Mouse (Mus musculus) forelimb bud, embryonic 11.5 days (tissue): Measurements from ENCODE around the gene Resp18.

Source experiments
- DNase-seq: peaks from one replicate; pipeline ENCODE4 v3.0.0-alpha.2; 2012; ENCODE audit warnings: low read depth, low spot score

Gene Resp18

DNA sequence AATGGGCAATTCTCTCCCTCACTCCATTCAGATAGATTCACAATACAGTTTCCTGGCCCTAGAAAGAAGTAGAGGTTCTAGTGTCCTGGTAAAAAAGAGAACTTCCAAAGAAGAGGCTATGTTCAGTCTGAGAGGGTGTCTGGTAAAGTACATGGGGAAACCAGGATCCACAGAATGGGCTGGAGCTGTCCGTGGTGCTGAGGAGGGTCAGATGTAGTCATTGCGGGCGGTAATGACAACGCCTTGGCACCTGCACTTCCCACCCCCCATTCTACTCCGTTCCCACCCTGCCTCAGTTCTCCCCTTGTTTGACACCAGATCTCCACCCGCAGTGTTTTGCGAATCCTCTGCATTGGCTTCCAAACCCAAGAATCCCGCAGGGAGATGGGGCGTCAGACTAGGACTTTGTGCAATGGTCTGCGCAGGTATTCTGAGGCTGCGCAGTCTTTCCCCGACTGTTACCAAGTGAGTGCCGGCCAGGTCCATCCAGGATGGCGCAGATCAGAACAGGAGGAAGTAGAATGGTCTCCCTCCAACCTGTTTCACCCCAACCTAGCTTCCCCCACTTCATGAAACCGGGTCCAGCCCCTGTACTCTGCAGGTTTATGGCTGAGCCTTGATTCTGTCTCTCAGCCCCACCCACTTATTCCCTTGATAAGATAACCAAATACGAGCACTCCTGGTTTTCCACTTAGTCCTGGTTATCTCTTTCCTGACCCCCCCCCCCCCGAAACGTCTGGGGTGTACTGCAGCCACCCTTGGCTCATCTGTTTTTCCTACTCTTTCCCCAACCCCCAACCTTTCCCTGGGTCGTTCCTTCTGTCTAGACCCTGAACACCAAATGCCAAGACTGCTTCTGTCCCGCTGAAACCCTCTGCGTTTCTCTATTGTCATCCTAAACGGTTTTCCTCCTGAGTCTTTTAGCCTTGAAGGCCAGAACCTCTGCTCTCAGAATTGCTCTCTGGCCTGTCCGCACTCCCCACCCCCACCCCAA, 723 bp downstream of the Resp18 start:
- DNase-seq = peak; percentile 72

DNA sequence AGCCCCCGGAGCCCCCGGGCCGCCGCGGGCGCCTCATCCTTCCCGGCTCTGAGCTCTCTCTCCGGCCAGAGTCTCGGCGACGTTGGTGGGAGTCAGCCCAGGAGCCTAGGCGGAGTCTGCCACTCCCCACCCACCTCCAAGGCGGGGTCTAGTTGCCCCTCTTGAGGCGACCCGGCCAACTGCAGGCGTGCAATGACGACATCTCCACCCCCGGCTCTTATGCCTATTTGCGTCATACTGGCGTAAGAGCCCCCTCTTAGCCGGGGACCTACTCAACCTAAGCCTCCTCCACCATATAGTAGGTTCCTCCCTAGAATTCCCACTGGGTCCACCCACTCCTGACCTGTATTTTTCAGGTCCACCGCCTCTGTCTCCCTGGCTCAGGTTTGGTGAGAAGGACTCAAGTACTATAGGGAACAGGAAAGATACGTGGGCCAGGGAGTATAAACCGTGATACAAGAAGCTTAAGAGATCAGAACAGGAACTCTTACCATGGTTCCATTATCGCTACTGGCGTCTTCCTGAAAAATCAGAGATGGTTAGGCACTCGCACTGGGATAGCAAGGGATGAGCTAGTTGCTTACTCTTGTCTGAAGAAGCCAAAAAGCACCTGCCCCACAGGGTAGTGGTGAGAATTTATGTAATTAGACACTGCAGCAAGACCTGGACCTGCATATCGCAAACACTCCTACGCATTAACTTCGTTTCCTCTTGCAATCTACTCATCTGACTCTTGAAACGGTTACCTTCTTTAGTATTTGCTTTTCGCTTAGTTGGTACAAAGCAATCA, 13.9 kb downstream of the Resp18 start, which contains the start of gene Ptprn:
Ptprn (minus strand) TSS at position 412 of the 790 bp plus-strand sequence.
- no peak for DNase-seq

DNA sequence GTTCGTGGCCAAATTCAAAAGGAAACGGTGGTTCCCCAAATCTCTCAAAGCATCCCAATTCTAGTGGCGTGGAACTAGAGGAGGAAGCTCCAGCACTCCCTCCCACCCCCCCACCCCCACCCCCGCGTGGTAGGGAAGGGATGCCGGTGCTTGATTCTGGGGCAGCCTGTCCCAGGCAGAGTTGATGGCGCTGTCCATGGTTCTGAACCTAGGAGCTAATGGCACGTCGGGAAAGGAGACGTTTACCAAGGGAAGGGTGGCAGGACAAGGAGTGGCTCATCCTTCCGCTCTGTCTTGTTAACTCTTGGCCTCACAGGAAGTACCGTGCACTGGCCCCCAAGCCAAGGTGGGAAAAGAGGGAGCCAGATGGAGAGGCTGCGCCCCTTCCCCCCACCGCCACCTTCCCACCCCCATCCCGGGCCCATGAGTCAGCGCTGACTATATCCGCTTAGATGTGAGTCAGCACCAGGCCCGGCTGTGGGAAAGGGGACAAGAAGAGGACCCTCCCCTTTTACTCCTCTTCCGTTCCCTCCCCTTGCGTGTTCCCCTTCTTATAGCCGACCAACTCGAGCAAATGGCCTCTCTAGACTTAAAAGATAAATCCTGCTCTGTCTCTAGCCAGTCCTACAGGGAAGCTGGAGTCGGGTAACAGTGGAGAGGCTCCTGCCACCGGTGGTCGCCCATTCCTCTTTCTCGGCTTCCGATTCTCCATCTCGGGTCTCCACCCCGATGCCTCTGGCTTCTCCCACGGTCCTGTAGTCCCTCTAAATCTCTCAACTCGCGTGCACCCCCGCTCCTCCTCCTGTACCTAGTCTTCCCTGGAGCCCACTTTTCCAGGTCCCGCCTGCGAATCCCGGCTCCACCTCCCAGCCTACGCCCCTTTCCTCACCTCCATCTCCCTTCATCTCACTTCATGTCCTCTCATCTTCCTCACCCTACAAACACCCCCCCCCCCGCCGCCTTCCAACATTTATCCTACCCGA, 15.0 kb downstream of the Resp18 start:
- peak; percentile 87 for DNase-seq

DNA sequence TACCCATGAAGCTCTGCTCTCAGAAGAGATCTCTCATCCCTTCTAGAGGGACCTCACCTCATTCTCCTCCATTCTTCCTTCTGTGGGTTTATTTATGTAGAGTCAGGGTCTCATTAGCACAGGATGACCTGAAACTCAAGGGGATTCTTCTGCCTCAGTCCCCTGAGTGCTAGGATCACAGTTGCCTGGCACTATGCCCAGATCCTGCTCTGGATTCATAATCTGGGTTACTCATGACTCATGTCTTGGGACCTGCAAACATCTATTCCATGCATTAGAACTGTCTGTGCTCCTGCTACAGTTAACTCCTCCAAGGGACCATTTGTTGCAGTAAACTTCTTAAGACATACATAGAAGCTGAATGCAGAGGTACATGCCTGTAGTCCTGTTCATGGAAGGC, 16.9 kb downstream of the Resp18 start:
- no peak for DNase-seq

DNA sequence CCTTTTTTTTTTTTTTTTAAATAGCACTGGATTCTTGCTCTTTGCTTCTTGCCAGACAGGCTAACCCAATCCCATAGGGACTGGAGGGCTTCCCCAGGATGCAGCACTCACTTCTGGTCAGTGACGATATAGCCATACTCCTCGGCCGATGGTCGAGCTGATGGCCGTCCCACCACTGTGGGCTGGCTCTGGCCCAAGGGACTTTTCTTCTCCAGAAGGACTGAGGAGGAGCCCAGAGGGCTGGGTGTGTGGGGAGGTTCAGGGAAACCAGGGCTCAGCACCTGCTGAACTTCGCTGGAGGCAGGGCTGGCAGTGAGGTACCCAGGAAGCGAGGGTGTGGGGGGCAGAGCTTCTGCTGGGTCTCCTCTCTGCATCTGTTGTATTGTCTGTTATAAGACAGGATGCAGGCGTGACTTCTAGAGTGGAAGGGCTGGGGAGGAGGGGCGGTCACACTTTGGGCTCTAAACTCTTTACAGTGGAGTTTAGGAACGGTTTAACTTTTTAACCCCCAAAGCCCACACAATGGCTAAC, 22.6 kb downstream of the Resp18 start:
- no peak for DNase-seq

DNA sequence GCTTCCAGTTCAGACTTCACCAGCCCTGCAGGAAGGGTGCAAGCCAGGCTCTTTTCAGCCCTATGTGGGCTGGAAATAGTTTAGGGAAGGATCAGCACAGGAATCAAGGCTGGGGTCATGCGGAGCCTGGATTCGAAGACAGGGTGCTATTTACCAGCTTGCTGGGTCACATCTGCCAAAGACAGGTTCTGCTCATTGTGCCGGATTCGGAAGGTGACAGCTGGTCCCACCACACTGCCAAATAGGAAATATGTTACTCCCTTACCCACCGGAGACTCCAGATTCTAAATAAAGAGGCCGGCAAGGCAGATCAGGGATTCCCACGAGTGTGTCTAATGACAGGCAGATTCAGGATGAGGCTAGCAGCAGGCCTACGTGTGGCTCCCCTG, 23.6 kb downstream of the Resp18 start:
- no peak for DNase-seq

DNA sequence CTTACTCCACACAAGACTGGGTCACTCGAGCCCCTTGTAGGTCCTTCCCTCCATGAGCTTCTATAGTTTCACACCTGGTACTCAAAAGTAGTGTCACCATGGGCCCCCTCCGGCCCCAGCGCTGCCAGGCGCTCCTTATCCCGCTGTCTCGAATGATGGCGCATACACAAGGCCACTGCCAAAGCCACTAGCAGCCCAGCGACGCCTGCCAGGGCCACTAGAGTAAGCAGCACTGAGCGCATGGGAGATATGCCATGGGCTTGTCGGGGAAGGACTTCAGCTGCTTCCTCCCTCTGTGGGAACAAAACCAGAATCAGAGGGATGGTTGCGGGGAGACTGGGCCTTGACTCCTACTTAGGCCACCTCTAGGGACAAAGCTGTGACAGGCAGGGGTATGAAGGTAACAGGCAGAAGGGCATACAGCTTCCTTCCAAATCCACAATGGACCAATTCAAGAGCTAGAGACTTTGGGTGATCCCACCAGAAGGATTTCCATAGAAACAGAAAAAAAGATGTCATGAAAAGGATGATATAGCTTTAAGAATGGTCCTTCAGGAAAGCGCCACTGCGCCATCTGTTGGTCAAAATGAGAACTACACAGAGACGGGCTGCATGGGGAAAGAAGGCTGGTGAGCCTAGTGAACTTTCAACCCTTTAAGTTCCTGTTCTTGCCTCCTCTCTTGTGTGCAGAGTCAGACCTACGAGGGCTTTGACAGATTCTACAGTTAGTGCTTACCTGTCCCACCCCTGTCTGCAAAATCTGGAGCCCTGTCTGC, 24.2 kb downstream of the Resp18 start:
- DNase-seq = peak; percentile 80

DNA sequence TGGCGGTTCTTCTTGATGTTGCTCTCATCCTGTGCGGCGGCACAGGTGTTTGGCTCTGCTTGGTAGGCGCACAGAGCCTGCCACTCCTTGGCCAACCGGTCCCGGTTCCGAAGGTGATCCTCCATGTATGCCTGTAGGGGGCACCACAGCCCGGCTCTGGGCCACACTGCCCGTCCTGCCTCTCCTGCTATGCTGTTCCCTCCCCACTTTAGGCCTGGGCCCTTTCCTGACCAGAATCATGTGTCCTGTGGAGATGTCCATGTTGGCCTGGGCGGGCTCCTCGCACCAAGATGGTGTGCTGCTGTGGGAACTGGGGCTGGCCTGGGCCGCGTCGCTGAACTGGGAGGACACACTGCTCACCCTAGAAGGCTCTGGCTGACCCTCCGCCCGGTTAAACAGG, 25.2 kb downstream of the Resp18 start:
- no peak for DNase-seq

DNA sequence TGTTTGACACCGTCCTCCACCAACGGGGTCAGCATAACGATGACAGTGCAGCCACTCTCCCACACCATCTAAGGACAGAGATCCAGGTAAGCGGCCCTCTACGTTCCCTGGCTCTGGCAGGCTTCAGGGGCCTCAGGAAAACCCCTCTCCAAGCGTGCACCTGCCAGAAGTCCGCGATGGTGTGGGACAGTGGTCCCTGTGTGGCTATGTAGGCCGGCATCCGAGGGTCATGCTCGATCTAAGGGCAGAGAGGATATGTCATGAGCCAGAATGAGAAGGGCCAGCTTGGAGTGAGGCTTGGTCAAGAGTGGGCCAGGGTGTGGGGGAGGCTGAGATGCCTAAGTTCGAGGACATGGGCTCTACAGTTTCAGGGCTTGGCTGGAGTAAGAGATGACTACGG, 25.9 kb downstream of the Resp18 start:
- DNase-seq = no peak

DNA sequence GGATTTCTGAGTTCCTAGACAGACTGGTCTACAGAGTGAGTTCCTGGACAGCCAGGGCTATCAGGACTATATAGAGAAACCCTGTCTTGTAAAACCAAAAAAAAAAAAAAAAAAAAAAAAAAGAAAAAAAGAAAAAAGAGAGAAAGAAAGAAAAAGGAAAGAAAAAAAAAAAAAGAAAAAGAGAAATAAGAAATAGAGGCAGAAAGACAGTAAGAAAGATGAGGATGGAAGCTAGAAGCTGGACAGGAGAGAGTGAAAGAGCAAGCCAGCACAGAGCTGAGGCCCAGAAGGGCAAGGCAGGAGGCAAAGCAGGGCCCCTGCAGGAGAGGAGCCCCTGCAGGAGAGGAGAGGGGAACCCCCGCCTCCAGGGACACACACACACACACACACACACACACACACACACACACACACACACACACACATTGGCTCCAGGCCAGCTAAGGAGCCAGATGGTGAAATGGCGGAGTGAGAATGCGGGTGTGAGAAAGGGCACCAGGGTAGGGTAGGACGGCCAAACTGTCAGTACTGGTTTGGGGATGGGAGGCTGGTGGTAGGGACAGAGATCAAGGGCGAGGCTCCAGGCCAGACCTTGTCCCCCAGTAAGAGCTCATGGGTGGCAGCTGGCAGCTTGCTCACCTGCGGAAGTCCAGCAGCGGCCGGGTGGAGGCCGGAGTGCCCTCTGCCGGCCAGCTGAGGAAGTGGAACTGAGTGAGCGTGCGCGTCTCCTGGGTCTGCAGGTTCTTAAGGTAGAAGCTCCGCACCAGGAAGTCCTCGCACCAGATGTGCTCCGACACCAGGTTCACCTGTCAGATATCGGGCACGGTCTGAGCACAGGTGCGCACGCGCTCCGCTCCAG, 26.9 kb downstream of the Resp18 start:
- peak; percentile 78 for DNase-seq

DNA sequence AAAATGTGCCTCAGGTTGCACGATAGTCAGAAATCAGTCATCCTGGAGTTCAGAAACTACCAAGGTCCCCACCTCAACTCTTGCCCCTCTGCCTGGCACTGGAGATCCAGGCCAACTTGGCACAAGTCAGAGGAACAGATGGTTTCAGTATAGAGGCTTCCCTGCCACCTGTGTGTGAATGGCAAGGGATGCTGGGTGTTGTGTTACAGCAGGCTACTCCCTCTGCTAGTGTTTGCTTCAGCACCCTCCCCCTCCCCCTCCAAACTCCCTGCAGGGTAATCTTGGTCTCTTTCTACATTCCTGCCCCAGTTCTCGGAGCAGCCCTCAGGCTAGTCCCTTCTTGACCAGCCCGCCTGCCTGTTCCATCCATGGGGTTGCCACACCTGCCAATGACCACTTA, 27.7 kb downstream of the Resp18 start:
- DNase-seq = no peak

DNA sequence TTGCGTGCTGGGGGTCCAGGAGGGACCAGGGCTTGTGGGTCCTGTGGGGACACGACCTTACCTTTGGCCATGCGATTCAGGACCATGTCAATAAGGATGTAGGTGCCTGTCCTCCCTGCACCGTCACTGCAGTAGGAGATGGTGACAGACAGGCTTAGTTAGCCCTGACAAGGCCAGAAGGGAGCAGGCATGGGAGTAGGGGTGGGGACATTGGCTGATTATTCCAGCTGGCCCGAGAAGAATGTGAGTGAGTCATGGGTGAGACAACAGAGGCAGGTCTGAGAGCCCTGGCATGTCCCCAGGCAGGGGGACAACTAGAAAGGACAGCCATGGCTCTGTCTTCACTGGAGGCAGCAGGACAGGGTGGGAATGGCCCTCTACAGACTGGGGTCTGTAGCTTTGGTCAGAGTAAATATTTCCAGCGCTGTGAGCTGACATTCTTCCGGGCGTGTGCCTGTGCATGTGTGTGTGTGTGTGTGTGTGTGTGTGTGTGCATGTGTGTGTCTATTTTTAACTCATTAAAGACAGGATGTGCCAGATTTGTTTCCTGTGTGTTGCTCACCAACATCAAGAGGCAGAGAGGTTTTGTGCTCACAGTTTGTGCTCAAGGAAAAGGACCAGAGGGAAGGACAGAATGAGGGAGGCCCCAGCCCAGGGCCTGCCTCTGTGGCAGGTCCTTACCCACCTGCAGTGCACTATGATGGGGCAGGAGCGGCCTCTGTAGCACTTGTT, 30.0 kb downstream of the Resp18 start:
- DNase-seq = no peak

DNA sequence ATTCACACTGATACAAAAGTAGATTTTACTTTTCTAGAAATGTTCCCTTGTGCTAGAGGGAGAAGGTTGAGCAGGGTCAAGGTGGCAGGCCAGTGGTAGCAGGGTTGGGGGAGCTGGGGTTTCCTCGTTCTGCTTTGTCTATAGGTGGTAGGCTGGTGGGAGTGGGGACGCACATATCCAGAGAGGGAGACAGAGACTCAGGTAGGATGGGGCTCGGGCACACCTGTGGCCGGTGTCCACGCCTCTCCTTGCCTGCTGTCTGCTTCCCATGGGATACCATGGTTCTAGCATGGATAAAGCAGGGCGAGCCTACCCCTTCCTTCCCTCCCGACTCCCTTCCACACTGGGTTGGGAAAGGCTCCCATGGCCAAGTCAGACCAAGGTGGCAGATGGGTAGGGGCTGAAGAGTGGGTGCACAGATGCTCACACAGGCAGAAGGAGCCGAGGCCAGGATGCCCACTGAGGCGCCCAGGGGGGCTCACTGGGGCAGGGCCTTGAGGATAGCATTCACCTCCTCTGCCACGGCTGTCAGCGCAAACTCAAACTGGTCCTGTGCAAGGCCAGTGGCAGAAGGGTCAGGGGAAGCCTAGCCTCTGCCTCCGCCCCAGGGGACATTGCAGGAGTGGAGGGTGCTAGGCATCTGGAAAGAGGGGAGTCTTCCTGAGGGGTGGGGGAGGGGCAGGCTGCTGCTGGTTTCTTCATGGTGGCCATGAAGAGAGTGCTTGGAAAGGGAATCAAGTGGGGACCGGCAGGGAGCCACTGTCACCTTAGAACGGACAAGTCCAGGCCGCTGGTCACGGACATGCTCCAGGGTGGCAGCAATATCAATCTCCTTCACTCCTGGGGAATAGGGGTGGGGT, 30.9 kb downstream of the Resp18 start:
- no peak for DNase-seq

DNA sequence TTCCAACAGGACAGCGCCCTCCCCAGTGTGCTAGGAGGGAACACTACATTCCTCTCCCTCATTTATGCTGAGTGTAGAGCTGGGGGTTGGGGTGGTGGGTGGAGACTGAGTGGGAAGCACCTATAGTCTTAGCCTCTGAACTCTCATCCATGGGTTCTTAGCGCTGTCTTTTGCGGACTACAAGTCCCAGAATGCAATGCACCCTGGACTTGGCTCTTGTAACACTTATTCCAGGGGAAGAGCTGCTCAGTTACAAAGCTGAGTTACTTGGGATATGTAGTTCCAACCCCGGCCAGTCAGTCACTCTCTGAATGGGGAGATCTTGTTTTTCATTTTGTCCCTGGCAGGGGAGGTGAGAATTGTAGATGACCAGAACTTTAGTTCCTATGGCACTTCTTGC, 33.4 kb downstream of the Resp18 start:
- DNase-seq = peak; percentile 43

DNA sequence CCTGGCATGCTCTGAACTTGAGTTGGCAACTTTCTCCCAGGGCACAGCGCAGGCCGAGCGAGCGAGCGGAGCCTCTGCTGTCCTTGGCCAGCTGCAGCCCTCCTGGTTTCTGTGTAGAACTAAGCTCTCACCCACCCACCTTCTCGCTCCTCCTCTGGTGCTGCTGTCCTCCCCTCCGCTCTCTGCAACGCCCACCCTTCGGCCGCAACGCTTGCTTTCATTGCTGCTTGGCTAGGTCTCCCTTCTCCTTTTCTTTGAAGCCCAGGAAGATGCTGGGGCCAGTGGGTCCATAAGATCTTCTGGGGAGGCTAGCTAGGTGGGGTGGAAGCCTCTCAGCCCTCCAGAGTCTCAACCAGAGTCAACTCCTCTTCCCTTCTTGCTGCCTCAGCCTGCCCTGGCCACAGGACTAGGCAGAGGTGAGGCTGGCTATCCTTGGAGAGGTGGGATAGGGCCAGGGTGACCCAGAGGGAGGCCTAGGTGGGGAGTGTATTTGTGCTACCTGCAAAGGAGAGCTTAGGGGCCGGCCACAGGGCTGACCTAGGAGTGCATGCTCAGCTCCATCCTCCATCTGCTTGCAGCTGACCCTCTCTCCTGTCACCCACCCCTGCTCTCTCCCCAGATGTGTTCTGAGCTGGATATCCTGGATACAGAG, 33.9 kb downstream of the Resp18 start:
- DNase-seq = no peak

DNA sequence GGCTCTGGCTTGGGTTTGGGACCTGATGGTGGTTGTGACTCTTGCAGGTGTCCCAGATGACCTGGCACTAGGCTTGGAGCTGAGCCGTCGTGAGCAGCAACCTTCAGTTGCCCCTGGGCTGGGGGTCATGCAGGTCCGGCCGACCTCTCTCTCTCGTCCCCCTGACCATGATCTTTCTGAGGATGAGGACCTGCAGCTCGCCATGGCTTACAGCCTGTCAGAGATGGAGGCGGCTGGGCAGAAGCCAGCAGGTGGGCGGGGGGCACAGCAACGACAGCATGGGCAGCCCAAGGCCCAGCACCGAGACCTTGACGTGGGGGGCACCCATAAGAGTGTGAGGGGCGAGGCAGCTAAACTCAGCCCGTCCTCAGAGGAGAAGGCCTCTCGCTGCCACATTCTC, 34.8 kb downstream of the Resp18 start:
- no peak for DNase-seq

DNA sequence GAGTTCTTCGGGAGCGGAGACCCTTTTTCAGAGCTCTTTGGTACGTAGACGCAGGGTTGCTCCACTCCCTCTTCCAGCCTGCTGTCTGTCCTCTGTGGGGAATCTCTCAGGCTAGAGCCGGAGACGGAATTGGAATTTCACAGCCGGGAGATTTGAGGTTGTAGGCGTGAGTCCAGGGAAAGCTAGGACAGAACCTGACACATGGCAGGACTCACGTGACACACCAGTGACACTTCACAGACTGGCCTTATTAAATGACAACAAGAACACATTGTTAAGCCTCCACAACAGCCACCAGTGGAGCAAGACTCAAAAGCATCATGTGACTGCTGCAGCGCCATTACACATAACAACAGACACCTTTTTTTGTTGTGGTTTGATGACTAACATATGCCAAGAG, 38.6 kb downstream of the Resp18 start:
- no peak for DNase-seq
